Mouse (Mus musculus): ENCODE data around the gene Olfr666.
"Not testable (repeated sequence)": the region's sequence is repeated elsewhere in the genome, so short reads cannot be mapped to it uniquely, and the experiment has no call there.

Olfr666 gene

DNA sequence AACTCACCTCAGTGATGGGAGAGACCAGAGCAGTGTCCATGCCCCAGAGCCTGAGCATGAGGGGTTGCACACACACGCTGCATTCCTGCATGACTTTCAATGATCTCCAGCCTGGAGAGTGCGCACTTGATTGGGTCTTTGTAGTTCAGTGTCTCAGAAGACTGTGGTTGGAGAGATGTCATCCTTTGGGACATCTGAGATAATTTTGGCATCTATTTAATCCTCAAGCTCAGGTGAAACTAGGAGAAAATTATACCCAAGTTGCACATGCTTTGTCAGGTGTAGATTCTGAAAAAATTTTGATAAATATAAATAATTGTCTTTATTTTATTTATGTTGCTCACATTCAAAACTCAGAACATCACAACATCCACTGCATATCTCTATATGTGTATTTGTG lies at the start of gene Olfr666:
TSS of gene Olfr666 (minus strand) at position 101 of the 400 bp plus-strand sequence.
- DNase-seq (ENCODE audit: low spot score in 2 of 2), result no peak

DNA sequence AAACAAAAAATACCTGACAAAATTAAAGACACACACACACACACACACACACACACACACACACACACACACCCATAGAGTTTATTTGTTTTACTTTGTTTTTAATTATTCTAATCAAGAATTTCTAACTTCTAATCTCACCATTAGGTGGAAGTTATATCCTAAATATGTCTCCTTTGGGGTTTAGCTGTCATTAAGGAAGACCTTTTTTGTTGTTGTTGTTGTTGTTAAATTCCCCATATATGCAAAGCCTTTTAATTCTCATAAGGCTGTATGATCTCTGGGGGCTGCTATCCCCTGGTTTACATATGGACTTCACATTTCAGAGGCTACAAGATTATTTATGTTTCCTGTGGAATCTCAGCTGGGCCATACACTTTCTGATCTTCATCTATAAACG lies 38.2 kb upstream of the Olfr666 start, which contains the start of gene Olfr669:
TSS of gene Olfr669 (plus strand) at position 301 of the 400 bp plus-strand sequence.
- no peak for DNase-seq (ENCODE audit: low spot score in 2 of 2)

DNA sequence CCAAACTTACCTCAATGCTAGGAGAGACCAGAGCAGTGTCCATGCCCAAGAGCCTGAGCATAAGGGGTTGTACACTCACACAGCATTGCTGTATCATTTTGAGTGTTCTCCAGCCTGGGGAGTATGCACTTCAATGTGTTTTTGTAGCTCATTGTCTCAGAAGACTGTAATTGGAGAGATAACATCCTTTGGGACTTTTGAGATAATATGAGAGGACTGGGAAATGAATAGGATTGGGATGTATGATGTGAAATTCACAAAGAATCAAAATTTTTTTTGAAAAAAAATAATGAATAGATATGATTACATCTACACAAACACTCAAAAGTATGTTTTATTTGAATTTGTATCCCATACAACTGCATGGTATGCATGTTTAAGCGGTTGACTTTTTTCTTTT lies 32.2 kb upstream of the Olfr666 start, which contains the start of gene Olfr668:
TSS of gene Olfr668 (minus strand) at position 101 of the 400 bp plus-strand sequence.
- no peak for DNase-seq (ENCODE audit: low spot score in 2 of 2)

DNA sequence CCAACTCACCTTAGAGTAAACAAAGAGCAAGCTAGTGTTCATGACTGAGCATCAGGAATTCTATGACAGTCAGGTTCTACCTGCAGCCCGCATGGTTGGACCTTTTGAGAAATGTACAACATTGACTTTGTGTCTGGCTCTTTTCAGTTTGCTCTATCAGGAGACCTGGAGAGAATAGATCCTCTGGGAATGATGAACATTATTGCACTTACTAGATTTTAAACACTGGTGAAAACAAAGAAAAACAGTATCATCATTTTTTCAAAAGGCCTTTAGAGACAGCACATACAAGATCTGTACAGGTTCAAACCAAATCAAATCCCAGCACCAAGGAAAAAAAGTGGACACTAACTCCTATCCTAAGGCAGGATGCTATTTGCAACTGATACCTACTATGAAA lies 25.6 kb upstream of the Olfr666 start, which contains the start of gene Olfr667:
TSS of gene Olfr667 (minus strand) at position 101 of the 400 bp plus-strand sequence.
- no peak for DNase-seq (ENCODE audit: low spot score in 2 of 2)

DNA sequence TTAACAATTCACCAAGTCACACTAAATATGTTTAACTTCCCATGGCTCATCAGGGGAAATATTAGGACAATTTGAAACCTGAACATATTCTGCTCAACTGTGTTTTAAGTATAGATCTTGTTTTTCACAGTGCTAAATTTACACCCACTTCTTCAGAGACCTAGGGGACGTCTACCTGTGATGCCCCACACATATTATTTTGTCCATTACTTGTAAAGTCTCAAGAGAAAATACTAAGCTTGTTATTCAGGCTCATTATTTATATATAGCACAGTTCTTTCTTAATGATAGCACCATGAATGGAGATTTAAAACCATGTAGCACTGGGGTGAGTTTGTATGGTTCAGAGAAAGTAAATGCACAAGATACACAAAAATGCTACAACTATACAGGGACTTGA lies 18.0 kb downstream of the Olfr666 start, which contains the start of gene Olfr665:
TSS of gene Olfr665 (plus strand) at position 301 of the 400 bp plus-strand sequence.
- no peak for DNase-seq (ENCODE audit: low spot score in 2 of 2)

DNA sequence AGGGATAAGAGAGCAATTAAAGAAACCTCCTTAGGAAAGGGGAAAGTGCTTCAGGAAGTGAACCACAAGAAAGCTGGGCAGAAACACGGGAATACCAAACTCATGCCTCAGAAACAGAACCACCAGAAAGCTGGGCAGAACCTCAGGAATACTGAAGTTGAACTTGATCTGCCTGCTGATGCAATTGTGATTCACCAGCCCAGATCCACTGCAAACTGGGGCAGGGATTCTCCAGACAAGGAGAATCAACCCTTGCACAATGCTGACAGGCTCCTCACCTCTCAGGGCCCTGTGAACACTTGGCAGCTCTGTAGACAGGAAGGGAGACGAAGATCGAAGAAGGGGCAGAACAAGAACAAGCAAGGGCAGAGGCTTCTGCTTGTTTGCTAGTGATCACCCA lies 34.4 kb downstream of the Olfr666 start:
- no peak for DNase-seq (ENCODE audit: low spot score in 2 of 2)

DNA sequence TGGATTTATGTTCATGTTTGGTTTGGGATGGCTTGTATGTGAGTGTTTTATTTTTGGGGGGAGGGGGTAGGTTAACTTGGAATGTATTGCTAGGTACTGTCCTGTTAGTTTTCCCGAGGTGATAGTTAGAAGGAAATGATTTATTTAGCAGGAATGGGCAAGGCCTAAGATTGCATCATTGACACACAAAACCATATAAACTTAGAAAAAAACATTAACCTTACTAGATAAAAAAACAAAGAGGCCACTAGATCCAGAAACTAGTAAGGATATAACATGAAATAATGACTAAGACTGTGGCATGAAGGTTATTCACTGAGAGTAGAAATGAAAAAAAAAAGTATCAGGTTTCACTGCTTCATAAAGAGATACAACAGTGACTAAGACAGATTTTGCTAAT lies 38.1 kb downstream of the Olfr666 start:
- no peak for DNase-seq (ENCODE audit: low spot score in 2 of 2)

DNA sequence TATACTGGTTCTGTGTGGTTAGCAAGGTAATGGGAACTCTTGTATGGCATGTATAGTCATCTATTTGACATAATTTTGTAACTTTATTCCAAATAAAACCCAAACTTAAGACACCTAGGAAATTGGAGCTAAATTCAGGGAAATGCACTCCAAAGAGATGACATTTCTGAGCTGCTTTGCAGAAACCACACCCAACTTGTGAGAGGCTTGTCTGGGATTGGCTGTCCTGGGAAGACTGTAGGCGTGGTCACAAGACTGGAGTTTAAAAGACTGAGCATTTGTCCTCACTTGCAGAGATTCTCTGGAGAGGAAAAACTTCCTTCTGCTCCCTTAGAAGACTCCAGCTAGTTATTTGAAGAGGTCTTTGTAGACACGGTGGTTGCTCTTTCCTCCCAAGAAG lies 39.0 kb downstream of the Olfr666 start, which contains the start of gene Usp17la:
TSS of gene Usp17la (plus strand) at position 301 of the 400 bp plus-strand sequence.
- DNase-seq (ENCODE audit: low spot score in 2 of 2), result not testable (repeated sequence)

DNA sequence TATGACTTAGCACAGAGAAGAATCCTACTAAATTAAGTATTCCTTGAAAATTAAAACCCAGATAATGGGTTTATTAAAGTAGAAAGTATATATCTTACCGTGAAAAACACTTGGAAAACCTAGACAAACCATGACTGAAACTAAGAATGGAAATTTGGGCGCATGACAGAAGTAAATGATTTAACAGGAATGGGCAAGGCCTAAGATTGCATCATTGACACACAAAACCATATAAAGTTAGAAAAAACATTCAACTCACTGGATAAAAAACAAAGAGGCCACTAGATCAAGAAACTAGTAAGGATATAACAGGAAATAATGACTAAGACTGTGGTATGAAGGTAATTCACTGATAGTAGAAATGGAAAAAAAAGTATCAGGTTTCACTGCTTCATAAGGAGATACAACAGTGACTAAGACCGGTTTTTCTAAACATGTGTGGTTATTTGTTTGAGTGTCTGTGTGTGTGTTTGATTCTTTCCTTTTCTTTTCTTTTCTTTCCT lies 40.5 kb downstream of the Olfr666 start:
- no peak for DNase-seq (ENCODE audit: low spot score in 2 of 2)

DNA sequence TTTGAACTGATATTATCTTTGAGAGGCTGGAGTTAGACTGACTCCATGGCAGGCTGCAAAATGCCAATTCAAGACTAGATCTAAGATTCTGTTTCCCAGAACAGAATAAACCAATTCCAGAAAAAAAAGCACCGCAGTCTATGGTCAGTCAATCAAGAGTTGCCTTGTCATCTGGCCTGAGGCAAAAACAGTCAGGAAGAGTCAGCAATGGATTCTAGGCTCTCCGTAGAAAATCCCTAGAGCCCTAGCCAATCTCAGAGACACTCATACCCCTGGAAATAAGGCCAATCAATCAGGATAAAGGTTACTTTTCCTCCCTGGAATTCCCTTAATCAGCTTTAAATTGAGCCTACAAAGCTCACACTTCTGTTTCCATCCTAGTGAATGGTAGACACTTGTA lies 44.2 kb downstream of the Olfr666 start:
- not testable (repeated sequence) for DNase-seq (ENCODE audit: low spot score in 2 of 2)

DNA sequence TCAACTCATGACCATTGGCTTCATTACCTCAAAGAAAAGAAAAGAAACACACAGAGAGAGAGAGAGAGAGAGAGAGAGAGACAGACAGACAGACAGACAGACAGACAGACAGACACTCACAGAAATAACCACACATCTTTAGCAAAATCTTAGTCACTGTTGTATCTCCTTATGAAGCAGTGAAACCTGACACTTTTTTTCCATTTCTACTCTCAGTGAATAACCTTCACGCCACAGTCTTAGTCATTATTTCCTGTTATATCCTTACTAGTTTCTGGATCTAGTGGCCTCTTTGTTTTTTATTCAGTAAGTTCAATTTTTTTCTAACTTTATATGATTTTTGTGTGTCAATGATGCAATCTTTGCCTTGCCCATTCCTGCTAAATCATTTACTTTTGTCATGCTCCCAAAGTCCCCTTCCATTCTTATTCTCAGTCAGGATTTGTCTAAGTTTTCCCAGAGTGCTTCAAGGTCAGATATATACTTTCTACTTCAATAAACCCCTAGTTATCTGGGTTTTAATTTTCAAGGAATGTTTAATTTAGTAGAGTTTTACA lies 51.9 kb downstream of the Olfr666 start:
- no peak for DNase-seq (ENCODE audit: low spot score in 2 of 2)

DNA sequence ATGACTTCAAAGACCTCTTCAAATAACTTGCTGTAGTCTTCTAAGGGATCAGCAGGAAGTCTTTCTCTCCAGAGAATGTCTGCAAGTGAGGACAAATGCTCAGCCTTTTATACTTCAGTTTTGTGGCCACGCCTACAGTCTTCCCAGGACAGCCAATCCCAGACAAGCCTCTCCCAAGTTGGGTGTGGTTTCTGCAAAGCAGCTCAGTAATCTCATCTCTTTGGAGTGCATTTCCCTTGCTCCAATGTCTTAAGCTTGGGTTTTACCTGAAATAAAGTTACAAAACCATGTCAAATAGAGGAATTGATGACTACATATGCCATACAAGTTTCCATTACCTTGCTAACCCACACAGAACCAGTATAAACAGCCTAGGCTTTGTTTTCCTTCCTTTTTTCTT lies 53.2 kb downstream of the Olfr666 start, which contains the start of gene Usp17lb:
TSS of gene Usp17lb (minus strand) at position 101 of the 400 bp plus-strand sequence.
- no peak for DNase-seq (ENCODE audit: low spot score in 2 of 2)

Data from spleen, postnatal 14 days (tissue).